Mouse (Mus musculus) retina, embryonic 14.5 days (tissue): ENCODE measurements at regions not wholly inside any gene's neighbourhood (a gene's known extent, or its start where the extent isn't known, plus 50 kb on each side); places are given as distances from the start of the nearest gene placed in this dataset.

Experiments used
- DNase-seq: peaks from one replicate; pipeline ENCODE4 v3.0.0-alpha.2; 2015; ENCODE audit warnings: low spot score

DNA sequence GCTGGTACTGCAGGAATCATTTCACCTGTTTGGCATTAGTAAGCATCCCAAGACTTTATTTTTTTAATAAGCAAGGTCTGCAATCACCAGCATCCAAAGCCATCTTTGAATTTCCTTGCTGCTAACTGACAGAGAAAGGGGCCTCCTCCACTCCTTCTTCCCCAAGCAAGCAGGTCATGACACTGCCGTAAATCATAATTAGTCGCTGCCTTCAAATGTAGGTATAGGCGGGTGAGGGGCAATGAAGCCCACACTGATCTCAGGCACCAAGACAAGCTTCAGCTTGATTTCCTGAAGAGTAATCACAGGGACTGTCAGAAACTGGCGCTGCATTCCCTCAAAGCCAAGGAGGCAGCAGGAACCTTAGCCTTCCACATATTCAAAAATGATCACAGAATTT is 73.3 kb upstream of the Ptprt start:
- DNase-seq: no peak

- no peak for DNase-seq
These were observed 59.1 kb upstream of the Ptprt start for GRCm38 (mm10) chr2:162720016-162720415.

GRCm38 (mm10) chr2:162718466-162718865 is 57.5 kb upstream of the Ptprt start:
- DNase-seq: peak; percentile 16

GRCm38 (mm10) chr2:162714976-162715375 is 54.0 kb upstream of the Ptprt start:
- DNase-seq: no peak

DNA sequence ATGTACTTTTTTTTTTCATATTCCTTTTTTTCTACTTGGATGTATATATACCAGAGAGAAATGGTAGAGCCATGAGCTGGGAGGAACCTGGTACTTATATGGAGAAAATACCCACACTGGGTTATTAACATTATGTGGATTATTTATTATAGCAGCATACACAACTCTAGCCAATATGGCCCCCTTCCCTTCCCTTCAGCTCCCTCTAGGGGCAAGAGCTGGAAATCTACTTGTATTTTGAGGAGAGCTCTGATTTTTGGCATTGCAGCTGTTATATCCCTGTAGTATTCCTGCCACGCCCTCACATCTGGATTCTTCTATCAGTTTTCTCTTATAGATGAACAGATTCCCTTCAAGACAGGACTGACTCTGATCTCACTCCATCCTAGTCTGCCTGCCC is 52.0 kb upstream of the Ptprt start:
- DNase-seq: peak; percentile 26

GRCm38 (mm10) chr2:162712394-162712793 is 51.4 kb upstream of the Ptprt start:
- no peak for DNase-seq
